Mouse (Mus musculus): ENCODE data around the gene Golga5.
"Not testable (repeated sequence)": the region's sequence is repeated elsewhere in the genome, so short reads cannot be mapped to it uniquely, and the experiment has no call there.

Golga5 gene

DNA sequence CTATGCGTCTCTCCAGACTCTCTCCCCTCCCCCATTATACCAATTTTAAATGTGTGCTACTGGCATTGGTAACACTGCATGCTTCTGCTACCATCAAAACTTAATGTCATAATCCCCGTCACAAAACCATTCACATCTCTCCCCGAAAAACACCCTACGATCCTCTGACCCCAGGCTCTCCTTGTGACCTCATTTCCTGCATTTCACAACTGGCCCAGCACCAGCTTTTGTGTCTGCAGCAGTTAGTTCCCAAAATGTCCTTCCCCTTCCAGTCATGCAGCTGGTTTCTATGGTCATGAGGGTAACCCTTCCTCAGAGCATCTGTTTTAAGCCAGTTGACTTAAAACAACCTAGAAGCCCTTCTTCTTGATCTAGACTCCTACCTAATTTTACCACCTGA is 23.5 kb upstream of the Golga5 start:
- no peak for DNase-seq (ENCODE audit: low spot score)

DNA sequence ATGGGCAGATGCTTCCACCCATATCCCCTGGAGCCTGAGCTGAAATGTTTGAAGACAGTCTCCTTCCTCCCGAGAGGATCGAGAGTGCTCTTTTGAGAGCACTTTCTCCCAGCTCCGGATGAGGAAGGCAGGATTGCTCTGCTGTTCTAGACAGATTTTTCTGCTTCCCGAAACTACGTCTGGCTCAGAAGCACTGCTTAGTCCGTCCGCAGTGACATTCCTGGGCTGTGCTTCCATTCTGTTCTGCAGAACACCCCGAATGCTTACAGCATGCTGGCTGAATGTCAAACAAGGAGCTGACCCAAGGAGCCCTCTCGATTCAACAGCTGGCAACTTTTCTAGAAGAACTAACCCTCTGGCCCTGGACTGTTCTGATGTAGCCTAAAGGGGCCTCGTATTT is 18.5 kb upstream of the Golga5 start:
- no peak for DNase-seq (ENCODE audit: low spot score)

DNA sequence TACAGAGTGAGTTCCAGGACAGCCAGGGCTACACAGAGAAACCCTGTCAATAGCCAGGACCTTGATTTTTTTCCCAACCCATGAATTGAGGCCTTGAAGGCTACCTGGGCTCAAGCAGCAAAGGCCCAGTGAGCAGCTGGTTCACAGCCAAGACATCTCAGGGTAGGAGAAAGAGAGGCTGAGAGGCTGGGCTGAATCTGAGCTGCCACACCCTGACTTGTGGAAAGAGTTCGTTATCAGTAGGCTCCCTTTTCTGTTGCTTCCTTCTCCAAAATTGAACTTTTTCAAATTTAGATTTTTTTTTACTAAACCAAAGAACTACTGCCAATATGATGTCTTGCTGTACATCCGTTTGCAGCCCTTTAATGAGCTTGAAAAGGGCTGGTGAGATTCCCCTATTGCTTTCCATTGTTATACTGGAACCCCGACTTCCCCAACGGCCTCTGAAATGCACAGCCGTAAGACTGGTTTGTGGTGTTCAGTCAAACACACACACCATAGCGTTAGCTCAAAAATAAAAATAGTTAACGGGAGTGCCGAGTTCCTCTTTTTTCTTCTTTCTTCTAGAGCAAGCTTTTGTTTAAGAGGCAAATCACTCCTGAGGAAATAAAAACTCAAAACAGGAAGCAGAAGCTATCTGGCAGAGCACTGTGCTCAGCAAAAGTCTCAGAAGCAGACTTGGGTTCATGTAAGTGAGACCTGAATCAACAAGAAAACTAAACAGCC is 17.6 kb upstream of the Golga5 start:
- DNase-seq (ENCODE audit: low spot score), result no peak

GRCm38 (mm10) chr12:102453581-102453980 is 15.4 kb upstream of the Golga5 start:
- DNase-seq (ENCODE audit: low spot score), result no peak

DNA sequence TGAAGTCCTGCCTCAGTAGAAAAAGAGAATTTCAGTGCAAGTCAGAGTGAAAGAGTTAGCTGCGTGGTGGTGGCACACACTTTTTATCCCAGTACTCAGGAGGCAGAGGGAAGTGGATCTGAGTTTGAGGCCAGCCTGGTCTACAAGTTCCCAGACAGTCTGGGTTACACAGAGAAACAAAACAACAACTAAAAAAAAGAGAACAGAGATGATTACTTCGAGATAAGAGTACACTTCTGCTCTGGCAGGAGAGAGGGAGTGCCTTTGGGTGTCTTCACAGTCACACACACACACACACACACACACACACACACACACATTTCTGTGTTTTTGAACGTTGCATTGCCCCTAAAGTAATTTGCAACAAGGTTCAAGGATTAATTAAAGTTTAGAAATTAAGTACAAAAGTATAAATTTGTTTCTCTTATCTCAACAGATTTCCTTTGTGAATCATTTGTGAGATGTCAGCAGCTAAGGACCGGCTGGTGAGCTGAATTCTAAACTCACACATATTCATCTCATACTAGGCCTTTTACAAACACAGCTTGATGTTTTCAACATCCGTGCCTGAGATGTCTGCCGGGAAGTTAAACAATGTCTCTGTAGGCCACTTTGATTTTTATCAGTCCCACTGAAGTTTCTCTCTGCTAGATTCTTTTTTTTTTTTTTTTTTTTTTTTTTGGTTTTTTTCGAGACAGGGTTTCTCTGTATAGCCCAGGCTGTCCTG is 12.3 kb upstream of the Golga5 start:
- no peak for DNase-seq (ENCODE audit: low spot score)

DNA sequence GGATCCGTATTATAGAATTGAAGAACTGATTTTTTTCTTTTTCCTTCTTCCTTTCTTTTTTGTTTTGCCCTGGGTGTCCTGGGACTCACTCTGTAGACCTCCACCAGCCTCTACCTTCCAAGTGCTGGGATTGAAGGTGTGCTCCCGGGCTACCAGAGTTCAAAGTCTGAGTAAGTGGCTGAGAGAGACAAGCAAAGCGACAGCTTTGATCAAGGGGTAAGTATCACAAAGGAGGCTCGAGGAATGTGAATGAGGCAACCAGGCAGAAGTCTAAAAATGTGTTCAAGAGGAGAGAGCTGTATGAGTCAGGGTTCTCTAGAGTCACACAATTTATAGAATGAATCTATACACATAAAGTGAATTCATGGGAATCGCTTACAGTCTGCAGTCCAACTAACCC is 8.9 kb upstream of the Golga5 start:
- no peak for DNase-seq (ENCODE audit: low spot score)

DNA sequence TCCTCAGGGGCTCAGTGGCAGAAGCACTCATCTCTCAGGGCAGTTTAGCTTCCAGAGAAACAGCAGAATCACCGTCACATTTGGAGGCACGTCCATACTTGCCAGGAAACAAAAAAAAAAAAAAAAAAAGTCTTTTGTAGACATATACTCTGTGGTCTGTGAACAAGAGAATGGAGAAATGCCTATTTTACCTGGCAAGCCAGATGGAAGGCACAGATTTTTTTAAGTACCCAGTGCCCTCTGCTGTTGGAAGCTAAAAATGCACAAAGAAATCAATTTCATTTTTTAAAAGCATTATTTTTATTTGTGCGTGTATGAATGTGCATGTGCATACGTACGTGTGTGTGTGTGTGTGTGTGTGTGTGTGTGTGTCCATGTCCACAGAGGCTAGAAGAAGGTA is 7.8 kb upstream of the Golga5 start:
- no peak for DNase-seq (ENCODE audit: low spot score)

DNA sequence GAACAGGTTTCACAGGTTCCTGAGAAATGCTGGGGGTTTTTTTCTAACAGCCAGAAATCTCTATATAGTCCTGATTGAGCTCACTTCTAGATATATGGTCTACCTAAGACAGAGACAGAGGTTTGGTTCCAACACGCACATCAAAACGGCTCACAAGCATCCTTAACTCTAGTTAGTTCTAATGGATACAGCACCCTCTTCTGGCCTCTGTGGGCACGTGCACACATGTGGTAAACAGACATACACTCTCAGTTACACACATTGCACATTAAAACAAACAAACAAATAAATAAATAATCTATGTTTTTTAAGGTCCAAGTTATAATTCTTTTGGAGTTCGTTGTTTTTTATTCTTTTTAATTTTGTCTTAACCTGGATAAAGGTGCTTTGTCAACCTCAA is 4.3 kb upstream of the Golga5 start:
- DNase-seq (ENCODE audit: low spot score), result no peak

GRCm38 (mm10) chr12:102468136-102468535 is 799 bp upstream of the Golga5 start:
- DNase-seq (ENCODE audit: low spot score), result no peak

DNA sequence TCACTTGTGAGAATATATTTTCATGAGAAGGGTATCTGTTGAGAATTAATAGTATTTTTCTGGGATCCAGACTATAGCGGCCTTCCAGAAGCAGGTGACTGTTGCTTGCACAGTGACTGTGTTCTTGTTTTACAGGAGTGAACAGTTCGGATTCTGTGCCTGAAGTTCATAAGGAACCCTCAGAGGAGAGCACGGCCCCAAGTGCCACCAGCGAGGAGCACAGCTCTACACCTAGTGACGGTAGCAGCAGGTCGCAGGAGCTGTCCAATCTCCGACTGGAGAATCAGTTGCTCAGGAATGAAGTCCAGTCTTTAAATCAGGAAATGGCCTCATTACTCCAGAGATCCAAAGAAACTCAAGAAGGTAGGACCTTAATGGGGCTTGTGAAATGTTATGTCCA is 5.5 kb downstream of the Golga5 start:
- DNase-seq (ENCODE audit: low spot score), result no peak

DNA sequence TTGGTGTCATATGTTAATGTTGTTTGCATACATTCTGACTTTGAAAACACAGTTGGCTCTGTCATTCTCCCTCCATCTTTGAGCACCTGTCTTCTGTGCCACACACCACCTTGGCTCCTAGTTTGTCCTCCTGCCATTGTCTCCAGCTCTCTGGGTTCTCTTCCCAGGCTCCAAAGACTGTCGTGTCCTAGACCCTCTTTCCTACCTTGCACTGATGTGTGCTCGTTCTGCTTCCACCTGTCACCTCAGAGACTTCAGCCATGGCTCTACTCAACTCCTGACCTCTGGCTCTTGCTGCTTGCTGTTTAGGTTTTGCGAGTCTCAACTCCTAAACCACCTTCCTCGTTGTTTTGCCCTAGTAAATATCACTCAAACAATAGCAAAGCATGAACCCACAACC is 11.5 kb downstream of the Golga5 start:
- DNase-seq (ENCODE audit: low spot score), result no peak

GRCm38 (mm10) chr12:102484946-102485345 is 16.0 kb downstream of the Golga5 start:
- no peak for DNase-seq (ENCODE audit: low spot score)

- DNase-seq (ENCODE audit: low spot score), result no peak
Measured at GRCm38 (mm10) chr12:102491911-102492310, 23.0 kb downstream of the Golga5 start.

- DNase-seq (ENCODE audit: low spot score), result not testable (repeated sequence)
Measured at GRCm38 (mm10) chr12:102495754-102496153, 26.8 kb downstream of the Golga5 start.

DNA sequence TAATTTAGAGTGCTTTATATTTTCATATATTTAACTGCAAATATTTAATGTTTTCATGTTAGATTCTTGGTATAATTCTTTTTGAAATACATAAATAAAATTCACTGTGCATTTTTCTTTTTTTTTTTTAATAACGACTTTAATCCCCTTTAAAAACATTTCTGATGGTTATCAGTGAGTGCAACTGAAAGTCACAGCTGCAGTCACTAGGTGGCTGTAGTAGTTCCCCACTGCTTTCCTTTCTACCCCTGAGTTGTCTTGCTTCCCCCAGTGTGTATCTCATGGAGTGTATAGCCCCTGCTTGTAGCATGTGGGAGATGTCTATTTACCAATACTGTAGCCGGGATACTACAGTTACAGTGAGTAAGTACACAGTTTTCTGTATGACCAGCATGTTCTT is 29.0 kb downstream of the Golga5 start:
- no peak for DNase-seq (ENCODE audit: low spot score)

GRCm38 (mm10) chr12:102498726-102499125 is 29.8 kb downstream of the Golga5 start:
- no peak for DNase-seq (ENCODE audit: low spot score)

DNA sequence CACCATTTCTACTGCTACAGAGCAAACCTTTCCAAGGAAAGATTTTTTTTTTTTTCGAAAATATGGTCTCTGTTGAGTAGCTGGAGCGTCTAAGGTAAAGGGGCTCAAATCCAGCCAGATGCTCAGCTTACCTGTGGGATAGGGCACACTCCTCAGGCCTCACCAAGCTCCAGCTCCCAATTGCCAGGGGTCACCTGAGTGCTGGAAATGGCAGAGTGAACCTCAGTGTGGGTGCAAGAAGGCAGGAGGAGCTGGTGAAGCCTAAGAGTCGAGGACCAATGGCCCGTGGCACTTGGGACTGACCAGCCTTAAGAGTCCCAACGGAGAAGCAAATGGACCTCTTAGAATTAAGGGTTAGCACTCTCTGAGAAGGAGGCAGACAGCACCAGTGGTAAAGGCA is 30.3 kb downstream of the Golga5 start:
- DNase-seq (ENCODE audit: low spot score), result no peak

DNA sequence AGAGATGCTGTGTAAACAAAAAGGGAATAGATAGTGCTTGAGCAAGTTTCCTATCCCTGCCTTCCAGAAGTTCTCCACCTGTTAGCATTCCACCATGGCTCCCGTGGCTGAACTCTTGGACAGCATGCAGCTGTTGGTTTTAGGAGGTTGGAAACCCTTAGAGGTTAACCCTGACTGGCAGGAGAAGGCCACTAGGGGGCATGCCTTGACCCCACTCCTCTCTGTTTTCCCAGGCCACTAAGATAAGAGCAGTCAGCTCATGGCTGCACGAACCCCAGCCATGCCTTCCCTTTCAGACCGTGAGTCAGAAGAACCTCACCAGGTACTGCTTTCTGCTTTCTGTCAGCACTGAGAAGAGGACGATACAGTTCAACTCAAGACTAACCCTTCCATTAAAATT is 30.8 kb downstream of the Golga5 start:
- no peak for DNase-seq (ENCODE audit: low spot score)

DNA sequence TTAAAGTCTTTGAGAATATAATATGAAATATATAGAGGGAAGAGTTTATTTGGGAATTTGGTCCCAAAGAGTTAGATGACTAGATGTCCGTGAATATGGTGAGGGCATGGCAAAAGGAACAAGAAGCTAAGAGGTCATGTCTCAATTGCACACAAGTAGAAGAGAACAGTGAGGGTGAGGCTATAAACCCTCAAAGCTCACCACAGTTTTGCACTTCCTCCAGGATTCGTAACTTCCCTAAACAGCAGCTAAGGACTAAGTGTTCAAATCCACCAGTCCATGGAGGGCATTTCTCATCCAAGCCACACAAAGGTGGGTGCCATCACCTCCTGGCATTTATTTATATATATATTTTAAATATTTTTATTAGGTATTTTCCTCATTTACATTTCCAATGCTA is 32.1 kb downstream of the Golga5 start:
- DNase-seq (ENCODE audit: low spot score), result no peak

GRCm38 (mm10) chr12:102501848-102502595 is 33.1 kb downstream of the Golga5 start:
- no peak for DNase-seq (ENCODE audit: low spot score)

- no peak for DNase-seq (ENCODE audit: low spot score)
Measured at GRCm38 (mm10) chr12:102505131-102505713, 36.3 kb downstream of the Golga5 start.

- DNase-seq (ENCODE audit: low spot score), result no peak
Measured at GRCm38 (mm10) chr12:102505949-102506348, 37.0 kb downstream of the Golga5 start.

- no peak for DNase-seq (ENCODE audit: low spot score)
Measured at GRCm38 (mm10) chr12:102511363-102511762, 42.4 kb downstream of the Golga5 start.

Measured in left cerebral cortex, adult 11 months (tissue).